Mouse (Mus musculus) G1E (cell line): ENCODE data around the gene Tspan18.

Source experiments
- CTCF ChIP-seq: IDR thresholded peaks from 2 replicates; pipeline ENCODE4 v1.5.1; 2012; ENCODE audit warnings: low read depth, low read length, inconsistent platforms, mixed read lengths
- GATA1 ChIP-seq: IDR thresholded peaks from 2 replicates; pipeline ENCODE4 v1.6.1; 2012; ENCODE audit warnings: borderline replicate concordance, low read length, inconsistent platforms, mixed read lengths
- GATA2 ChIP-seq: IDR thresholded peaks from 2 replicates; pipeline ENCODE4 v1.6.1; 2012; ENCODE audit warnings: low read depth, low read length, inconsistent platforms, borderline replicate concordance
- POLR2AphosphoS5 ChIP-seq: IDR thresholded peaks from 2 replicates; pipeline ENCODE4 v1.6.1; 2012; ENCODE audit warnings: low read depth, low read length, inconsistent platforms; ENCODE audit not compliant: insufficient replicate concordance
- TAL1 ChIP-seq: conservative IDR thresholded peaks from 2 replicates; pipeline ENCODE4 v1.6.1; 2012; ENCODE audit warnings: low read depth, low read length, inconsistent platforms, mixed read lengths

- no peak for TF ChIP-seq GATA2
- TF ChIP-seq CTCF = no peak
- TF ChIP-seq GATA1 = no peak
- no peak for TF ChIP-seq TAL1
- TF ChIP-seq POLR2AphosphoS5 = no peak
These were observed 21.8 kb downstream of the Tspan18 start for GRCm38 (mm10) chr2:93312458-93312857.
